Mouse (Mus musculus) heart, embryonic 14.5 days (tissue): ENCODE measurements at regions not wholly inside any gene's neighbourhood (a gene's known extent, or its start where the extent isn't known, plus 50 kb on each side); places are given as distances from the start of the nearest gene placed in this dataset.

Source experiments
- ATAC-seq: fragments of 200-750 bp; cut with Nextera tagmentation; 2 replicates; pipeline ENCODE4 v1.8.0; 2017; ENCODE audit warnings: low read depth, moderate TSS enrichment; ENCODE audit not compliant: insufficient number of reproducible peaks, insufficient read depth, low FRiP score
- H3K27ac ChIP-seq, 2 experiments: fragments of 200-500 bp in 1 of 2; fragments of 300-500 bp in 1 of 2; sonication (generic) in 1 of 2; replicated peaks in 1 of 2; 2 replicates each; pipeline ENCODE4 v1.5.1; 2012 to 2014; ENCODE audit warnings: low read depth in 2 of 2, low read length in 2 of 2, control low read depth in 1 of 2, mild to moderate bottlenecking in 1 of 2, mixed read lengths in 1 of 2; ENCODE audit not compliant: control insufficient read depth in 1 of 2, insufficient read depth in 1 of 2
- H3K27me3 ChIP-seq: fragments of 300-500 bp; sonication (generic); 2 replicates; pipeline ENCODE4 v1.6.1; 2014; ENCODE audit warnings: mild to moderate bottlenecking, low read length, control low read depth; ENCODE audit not compliant: control insufficient read depth, insufficient read depth
- H3K36me3 ChIP-seq: fragments of 300-500 bp; sonication (generic); 2 replicates; pipeline ENCODE4 v1.6.1; 2014; ENCODE audit warnings: mild to moderate bottlenecking, control low read depth, low read length, mixed read lengths; ENCODE audit not compliant: control insufficient read depth, insufficient read depth
- H3K4me1 ChIP-seq, 2 experiments: fragments of 200-500 bp in 1 of 2; fragments of 300-500 bp in 1 of 2; sonication (generic) in 1 of 2; 2 replicates each; pipeline ENCODE4 v1.6.1; 2012 to 2014; ENCODE audit warnings: low read length in 2 of 2, control low read depth in 1 of 2, mixed read lengths in 1 of 2; ENCODE audit not compliant: control insufficient read depth in 2 of 2, insufficient read depth in 2 of 2
- H3K4me2 ChIP-seq: fragments of 300-500 bp; sonication (generic); 2 replicates; pipeline ENCODE4 v1.6.1; 2014; ENCODE audit warnings: mild to moderate bottlenecking, low read length
- H3K4me3 ChIP-seq, 2 experiments: fragments of 200-500 bp in 1 of 2; fragments of 300-500 bp in 1 of 2; sonication (generic) in 1 of 2; 2 replicates each; pipeline ENCODE4 v1.5.1; 2012 to 2014; ENCODE audit warnings: low read length in 2 of 2, mild to moderate bottlenecking in 2 of 2, control low read depth in 1 of 2, low read depth in 1 of 2, moderate library complexity in 1 of 2; ENCODE audit not compliant: control insufficient read depth in 1 of 2, insufficient read depth in 1 of 2
- H3K9ac ChIP-seq: fragments of 300-500 bp; sonication (generic); 2 replicates; pipeline ENCODE4 v1.6.1; 2014; ENCODE audit warnings: mild to moderate bottlenecking, low read length
- H3K9me3 ChIP-seq: fragments of 300-500 bp; sonication (generic); 2 replicates; pipeline ENCODE4 v1.6.1; 2016; ENCODE audit warnings: low read length, control low read depth; ENCODE audit not compliant: control insufficient read depth
- WGBS: fragments of 180-500 bp; shearing (Covaris S2); extraction: QIAGEN DNeasy Blood & Tissue Kit; methylation state at CpG from one replicate; pipeline ENCODE4 v1.1.7; 2014; 5-methylcytosine and 5-hydroxymethylcytosine counted together

DNA sequence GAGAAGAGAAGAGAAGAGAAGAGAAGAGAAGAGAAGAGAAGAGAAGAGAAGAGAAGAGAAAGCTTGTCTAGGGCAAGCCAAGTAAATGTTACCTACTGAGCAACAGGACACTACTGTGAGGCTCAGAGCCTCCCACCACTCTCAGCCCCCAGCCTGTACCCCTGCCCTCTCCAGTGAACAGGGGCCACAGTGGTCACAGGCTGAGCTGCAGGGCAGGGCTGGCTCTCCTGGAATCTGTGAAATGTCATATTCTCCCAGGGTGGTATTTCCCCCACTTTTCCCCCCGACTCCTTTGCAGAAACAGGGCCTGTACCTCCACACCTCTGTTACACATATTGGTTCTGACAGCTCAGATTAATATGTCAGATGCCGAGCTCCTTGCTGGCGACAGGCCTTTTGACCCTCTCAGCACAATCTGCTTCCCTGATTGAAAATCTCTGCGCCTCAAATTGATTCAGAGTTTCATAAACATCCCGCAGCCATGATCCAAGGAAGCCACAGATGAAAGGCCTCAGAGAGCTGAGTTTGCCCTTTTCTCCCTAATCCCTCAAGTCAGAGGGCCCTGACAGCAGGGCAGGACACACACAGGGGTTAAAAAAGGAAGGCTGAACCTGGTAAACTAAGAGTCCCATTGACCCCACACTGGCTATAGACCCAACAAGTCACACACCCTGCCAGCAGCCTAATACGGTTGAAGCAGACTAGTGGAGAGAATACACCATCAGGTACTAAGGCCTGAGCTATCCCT, 108.8 kb upstream of the Zfp703 start:
- H3K9ac ChIP-seq = no peak overlapping the region
- H3K27ac ChIP-seq = no peak overlapping the region
- no peaks in the 10 kb centered on the region for H3K27me3 ChIP-seq
- H3K4me3 ChIP-seq = no peak overlapping the region
- H3K4me2 ChIP-seq = no peak overlapping the region
- no peaks in the 10 kb centered on the region for H3K36me3 ChIP-seq
- peaks cover 19% of the 10 kb centered on the region for H3K9me3 ChIP-seq
- no peak for ATAC-seq
- 28% methylated on average over 6 of the region's 6 CpGs for WGBS
- peaks cover 4 to 14% of the 10 kb centered on the region in 2 experiments; a peak in 3 of 4 replicates for H3K4me1 ChIP-seq

DNA sequence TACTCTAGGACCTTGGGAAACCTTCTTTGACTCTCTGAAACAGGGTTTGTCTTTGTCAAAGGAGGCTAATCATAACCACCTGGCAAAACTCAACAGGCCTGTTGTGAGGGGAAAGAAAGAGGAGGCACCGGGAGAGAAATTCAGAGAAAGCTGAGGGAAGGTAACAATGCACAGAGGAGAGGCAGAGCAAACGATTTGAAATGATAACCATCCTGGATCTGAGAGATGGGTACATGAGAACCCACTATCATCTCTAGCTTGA, 108.3 kb upstream of the Zfp703 start:
- 69% methylated on average over 2 of the region's 2 CpGs for WGBS
- peaks cover 19% of the 10 kb centered on the region for H3K9me3 ChIP-seq
- peaks cover 4 to 14% of the 10 kb centered on the region in 2 experiments; a peak in 3 of 4 replicates for H3K4me1 ChIP-seq
- H3K36me3 ChIP-seq = no peaks in the 10 kb centered on the region
- no peak overlapping the region for H3K4me2 ChIP-seq
- H3K4me3 ChIP-seq = no peak overlapping the region
- H3K27me3 ChIP-seq = no peaks in the 10 kb centered on the region
- H3K9ac ChIP-seq = no peak overlapping the region
- no peak overlapping the region for H3K27ac ChIP-seq
- ATAC-seq = no peak

DNA sequence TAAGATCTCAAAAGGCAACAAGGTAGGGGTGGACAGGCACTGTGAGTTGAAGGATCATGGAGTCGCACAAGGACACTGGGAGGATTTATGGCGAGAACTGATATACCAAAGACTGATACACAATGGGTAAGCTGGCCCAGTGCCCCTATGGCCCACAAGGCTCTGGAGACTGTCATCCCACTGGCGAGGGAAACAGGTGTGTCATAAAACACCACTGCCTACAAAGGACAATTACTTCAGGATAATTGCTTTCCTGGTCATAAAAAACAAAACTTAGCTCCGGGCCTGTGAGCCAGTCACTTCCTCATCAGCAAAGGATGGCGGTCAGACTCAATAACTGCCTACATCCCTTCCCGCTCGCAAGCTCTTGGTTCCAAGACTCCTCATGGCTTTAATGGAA, 105.3 kb upstream of the Zfp703 start:
- Histone ChIP-seq H3K27ac (no peak overlapping the region), H3K4me1 (peaks cover 4 to 12% of the 10 kb centered on the region in 2 experiments; a peak in 3 of 4 replicates), H3K36me3 (no peaks in the 10 kb centered on the region), H3K4me3 (no peak overlapping the region), H3K9me3 (peaks cover 19% of the 10 kb centered on the region), H3K9ac (no peak overlapping the region), H3K27me3 (no peaks in the 10 kb centered on the region), H3K4me2 (no peak overlapping the region)
- no peak for ATAC-seq
- 93% methylated on average over 7 of the region's 7 CpGs for WGBS

DNA sequence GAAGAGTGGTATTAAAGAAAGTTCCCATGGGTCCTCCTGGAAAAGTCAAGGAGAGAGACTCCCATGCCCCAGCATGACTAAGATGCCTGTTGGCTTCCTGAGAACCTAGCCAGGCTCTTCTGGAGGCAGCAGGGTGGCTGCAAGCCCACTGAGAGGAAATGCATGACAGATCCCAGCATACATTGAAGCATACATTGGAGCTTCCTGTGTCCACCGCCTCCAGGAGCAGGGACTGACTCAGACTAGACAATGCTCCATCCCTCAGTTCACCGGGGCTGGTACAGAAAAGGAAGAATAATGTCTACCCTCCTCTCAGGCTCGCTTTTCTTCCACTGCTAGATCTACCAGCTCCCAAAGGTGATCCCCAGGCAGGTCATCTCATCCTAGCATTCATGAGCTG, 104.7 kb upstream of the Zfp703 start:
- H3K36me3 ChIP-seq = no peaks in the 10 kb centered on the region
- 75% methylated on average over 3 of the region's 3 CpGs for WGBS
- H3K9me3 ChIP-seq = peaks cover 19% of the 10 kb centered on the region
- H3K27ac ChIP-seq = no peak overlapping the region
- no peaks in the 10 kb centered on the region for H3K27me3 ChIP-seq
- ATAC-seq = no peak
- no peak overlapping the region for H3K4me2 ChIP-seq
- H3K9ac ChIP-seq = no peak overlapping the region
- peaks cover 4 to 12% of the 10 kb centered on the region in 2 experiments; a peak in 3 of 4 replicates for H3K4me1 ChIP-seq
- no peak overlapping the region for H3K4me3 ChIP-seq

DNA sequence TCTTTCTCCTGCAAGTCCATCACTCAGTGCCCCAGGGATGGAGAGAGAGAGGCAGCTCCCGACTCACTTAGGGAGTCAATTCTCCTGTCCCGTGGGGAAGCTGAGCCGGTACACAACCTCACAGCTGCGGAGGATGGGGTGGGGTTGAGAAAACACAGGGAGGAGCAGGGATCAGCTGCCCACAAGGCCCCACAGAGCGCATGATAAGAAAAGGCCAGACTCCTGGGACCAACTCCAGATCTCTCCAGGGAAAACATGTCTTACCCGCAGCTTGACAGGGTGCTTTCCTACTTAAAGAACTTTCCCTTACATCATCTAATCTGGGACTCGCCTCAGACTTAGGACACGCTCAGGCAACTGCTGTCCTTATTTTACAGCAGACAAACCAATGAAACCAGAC, 104.3 kb upstream of the Zfp703 start:
- Histone ChIP-seq H3K4me2 (no peak overlapping the region), H3K27ac (no peak overlapping the region), H3K4me3 (no peak overlapping the region), H3K36me3 (no peaks in the 10 kb centered on the region), H3K4me1 (peaks cover 7 to 10% of the 10 kb centered on the region in 2 experiments; a peak in 3 of 4 replicates), H3K9ac (no peak overlapping the region; the same call in 1 of the 2 replicates), H3K27me3 (no peaks in the 10 kb centered on the region), H3K9me3 (peaks cover 19% of the 10 kb centered on the region)
- ATAC-seq = no peak
- WGBS = 14% methylated on average over 8 of the region's 8 CpGs

DNA sequence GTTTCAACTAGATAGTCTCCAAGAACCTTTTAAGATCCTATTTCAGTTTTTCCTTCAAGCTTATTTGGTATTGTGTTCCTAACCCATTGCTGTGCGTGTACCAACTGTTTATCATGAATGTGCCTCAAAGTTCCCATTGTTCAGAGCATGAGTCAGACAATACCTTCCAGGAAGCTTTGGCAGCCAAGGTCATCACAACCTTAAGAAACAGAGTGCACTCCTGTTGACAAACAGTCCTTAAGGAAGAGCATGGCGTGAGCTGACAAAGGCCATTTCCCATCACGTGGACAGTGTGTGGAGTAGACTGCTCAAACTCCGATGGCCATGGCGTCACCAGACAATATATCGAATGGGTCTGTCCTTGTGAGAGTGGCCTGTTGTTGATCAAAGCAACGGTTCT, 96.9 kb upstream of the Zfp703 start:
- no peak overlapping the region for H3K4me2 ChIP-seq
- H3K9me3 ChIP-seq = no peaks in the 10 kb centered on the region
- no peaks in the 10 kb centered on the region for H3K36me3 ChIP-seq
- WGBS = 58% methylated on average over 7 of the region's 7 CpGs
- peak overlapping the region; percentile 6 to 82; a peak in 3 of 4 replicates for H3K27ac ChIP-seq
- no peaks in the 10 kb centered on the region for H3K27me3 ChIP-seq
- H3K9ac ChIP-seq = no peak overlapping the region
- H3K4me3 ChIP-seq = no peak overlapping the region
- H3K4me1 ChIP-seq = peaks cover 24 to 40% of the 10 kb centered on the region in 2 experiments
- ATAC-seq = no peak

DNA sequence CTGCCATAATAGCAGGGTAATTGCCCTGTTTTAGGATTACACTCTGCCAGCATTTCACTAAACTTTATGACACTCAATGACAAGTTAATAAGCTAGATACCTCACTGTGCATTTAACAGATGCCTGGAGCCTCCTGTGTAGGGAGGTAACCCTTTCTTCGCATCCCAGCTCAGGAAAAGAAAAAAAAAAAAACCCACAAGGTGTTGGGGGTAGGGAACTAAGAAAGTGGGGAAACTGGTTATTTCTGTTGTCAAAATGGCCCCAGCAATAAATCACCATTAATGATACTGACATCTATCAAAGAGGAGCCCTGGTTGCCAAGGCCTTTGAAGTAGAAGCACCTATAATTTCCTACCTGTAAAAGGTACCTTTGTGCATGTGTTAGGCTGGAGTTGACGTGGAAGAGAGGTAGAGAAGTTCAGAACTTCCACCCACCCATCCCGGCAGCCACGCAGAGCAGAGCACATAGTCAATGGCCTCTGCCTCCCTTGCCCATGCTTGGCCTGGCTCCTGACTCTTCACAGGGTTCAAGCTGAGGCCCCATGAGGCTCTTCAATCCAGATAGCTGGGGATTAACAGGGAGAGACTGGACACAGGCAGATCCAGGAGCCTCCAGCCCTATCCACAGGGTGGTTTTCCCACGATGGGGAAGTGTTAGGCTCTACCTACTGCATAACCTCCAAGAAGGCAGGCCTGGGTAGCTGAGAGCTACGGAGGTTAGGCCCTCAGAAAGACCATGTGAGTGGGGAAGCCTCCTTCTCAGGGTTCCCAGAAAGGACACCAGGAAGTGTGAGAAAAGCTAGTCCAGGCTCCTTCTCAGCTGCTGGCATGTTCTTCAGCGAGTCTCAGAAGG, 95.6 kb upstream of the Zfp703 start:
- Histone ChIP-seq H3K36me3 (no peaks in the 10 kb centered on the region), H3K9me3 (no peaks in the 10 kb centered on the region), H3K4me2 (no peak overlapping the region), H3K27ac (no peak overlapping the region), H3K4me3 (no peak overlapping the region), H3K27me3 (no peaks in the 10 kb centered on the region), H3K4me1 (peaks cover 26 to 42% of the 10 kb centered on the region in 2 experiments), H3K9ac (no peak overlapping the region)
- ATAC-seq = no peak
- 83% methylated on average over 7 of the region's 7 CpGs for WGBS
